Mouse (Mus musculus) E14TG2a.4 (cell line): ENCODE data around the gene Gpr83.

Experiments
- H3K27me3 ChIP-seq: 2 replicates; pipeline ENCODE4 v1.6.1; 2014; ENCODE audit warnings: low read length, control low read depth; ENCODE audit not compliant: insufficient read depth
- H3K36me3 ChIP-seq: 2 replicates; pipeline ENCODE4 v1.6.1; 2014; ENCODE audit warnings: low read length, control low read depth; ENCODE audit not compliant: insufficient read depth
- H3K4me1 ChIP-seq: replicated peaks from 2 replicates; pipeline ENCODE4 v1.6.1; 2014; ENCODE audit warnings: low read depth, low read length, control low read depth
- H3K4me3 ChIP-seq: replicated peaks from 2 replicates; pipeline ENCODE4 v1.5.1; 2014; ENCODE audit warnings: mild to moderate bottlenecking, low read length
- H3K9me3 ChIP-seq: 2 replicates; pipeline ENCODE4 v1.6.1; 2014; ENCODE audit warnings: low read length, control low read depth
- CTCF ChIP-seq: conservative IDR thresholded peaks from 2 replicates; pipeline ENCODE4 v1.5.1; 2014; ENCODE audit warnings: low read length
- NANOG ChIP-seq: IDR thresholded peaks from 2 replicates; pipeline ENCODE4 v1.6.1; 2014; ENCODE audit warnings: borderline replicate concordance, low read length, mixed read lengths
- POU5F1 ChIP-seq: IDR thresholded peaks from 2 replicates; pipeline ENCODE4 v1.6.1; 2014; ENCODE audit warnings: low read length, borderline replicate concordance

The Gpr83 gene

DNA sequence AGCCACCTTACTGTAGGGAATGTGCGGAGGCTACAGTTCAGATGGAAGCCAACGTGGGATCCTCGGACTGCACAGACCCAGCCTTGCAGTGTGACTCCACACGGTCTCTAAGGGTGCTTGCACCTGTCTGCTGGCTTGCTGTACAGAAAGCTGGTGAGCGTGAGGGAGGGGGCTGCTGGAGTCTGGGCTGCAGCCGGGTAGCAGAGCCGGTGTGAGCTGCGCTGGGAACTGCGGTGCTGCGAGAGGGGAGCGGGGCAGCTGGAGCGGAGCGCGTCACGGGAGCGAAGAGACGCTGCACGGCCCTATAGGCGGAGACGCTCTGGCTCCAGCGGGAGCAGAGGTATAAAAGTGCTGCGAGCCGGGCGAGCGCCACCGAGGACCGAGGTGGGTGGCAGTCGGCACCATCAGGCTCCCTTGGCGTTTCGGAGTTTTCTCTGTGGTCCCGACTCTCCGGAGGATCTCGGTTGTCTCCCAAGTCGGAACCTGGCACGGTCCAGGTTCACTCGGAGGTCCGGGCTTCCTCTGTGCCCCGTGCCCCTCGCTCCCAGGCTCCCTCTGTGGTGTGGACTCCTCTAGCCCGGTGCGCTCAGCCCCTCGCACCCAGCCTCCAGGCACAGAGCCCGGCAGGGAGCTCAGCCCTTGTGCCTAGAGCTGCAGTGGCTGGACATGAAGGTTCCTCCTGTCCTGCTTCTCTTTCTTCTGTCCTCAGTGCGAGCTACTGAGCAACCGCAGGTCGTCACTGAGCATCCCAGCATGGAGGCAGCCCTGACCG is at the start of gene Gpr83:
TSS of gene Gpr83 (plus strand) at position 343 of the 772 bp plus-strand sequence.
- H3K36me3 ChIP-seq: no peaks in the 10 kb centered on the region
- TF ChIP-seq POU5F1: no peak
- no peak for TF ChIP-seq CTCF
- TF ChIP-seq NANOG: no peak
- peaks cover 47% of the 10 kb centered on the region for H3K4me1 ChIP-seq
- H3K4me3 ChIP-seq: peak within 1 kb of the TSS; percentile 76
- H3K9me3 ChIP-seq: no peaks in the 10 kb centered on the region
- peaks cover 88% of the 10 kb centered on the region for H3K27me3 ChIP-seq

DNA sequence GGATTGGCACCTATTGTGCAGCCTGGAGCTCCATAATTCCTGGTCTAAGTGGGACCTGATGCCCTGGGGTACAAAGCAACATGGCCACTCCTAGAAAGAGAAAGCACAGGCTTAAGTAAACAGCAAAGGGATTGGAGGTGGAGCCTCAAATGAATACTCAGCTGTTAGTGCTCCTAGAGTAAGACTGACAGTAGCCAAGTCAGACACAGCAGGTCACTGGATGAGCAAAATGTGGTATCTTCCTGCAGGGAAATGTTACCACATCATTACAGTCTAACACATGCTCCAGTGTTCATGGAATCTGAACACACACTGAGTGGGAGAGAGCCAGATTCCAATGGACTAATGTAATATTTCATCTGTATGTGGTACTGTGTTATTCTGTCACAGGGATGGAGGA is 38.6 kb upstream of the Gpr83 start:
- peaks cover 93% of the 10 kb centered on the region for H3K36me3 ChIP-seq
- H3K4me1 ChIP-seq: peaks cover 10% of the 10 kb centered on the region
- H3K4me3 ChIP-seq: no peak overlapping the region
- TF ChIP-seq POU5F1 (no peak), CTCF (no peak), NANOG (no peak)
- H3K9me3 ChIP-seq: no peaks in the 10 kb centered on the region
- H3K27me3 ChIP-seq: no peaks in the 10 kb centered on the region

DNA sequence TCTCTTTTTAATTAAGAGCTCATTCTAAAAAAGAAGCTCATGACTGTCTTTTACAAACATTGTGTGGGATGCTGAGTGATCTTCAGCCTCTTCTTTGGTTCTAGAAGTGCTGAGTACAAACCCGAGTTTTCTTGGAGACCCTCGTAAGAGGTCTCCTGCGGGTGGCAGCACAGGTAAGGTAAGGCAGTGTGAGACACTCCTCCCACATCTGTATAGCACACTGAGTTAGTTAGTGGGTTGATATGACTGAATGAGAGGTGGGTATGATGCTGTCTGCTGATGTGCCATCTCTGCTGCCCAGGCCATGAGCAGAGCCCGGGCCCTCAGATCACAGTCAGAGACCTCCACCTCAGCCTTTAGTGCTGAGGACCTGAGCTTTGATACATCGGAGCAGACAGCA is 35.2 kb upstream of the Gpr83 start:
- TF ChIP-seq POU5F1: no peak
- no peak for TF ChIP-seq CTCF
- TF ChIP-seq NANOG: no peak
- no peaks in the 10 kb centered on the region for H3K27me3 ChIP-seq
- peaks cover 10% of the 10 kb centered on the region for H3K4me1 ChIP-seq
- H3K36me3 ChIP-seq: peaks cover 89% of the 10 kb centered on the region
- no peak overlapping the region for H3K4me3 ChIP-seq
- H3K9me3 ChIP-seq: no peaks in the 10 kb centered on the region

GRCm38 (mm10) chr9:14827875-14828274 is 32.1 kb upstream of the Gpr83 start:
- H3K9me3 ChIP-seq: no peaks in the 10 kb centered on the region
- TF ChIP-seq NANOG (no peak), CTCF (no peak), POU5F1 (no peak)
- peaks cover 10% of the 10 kb centered on the region for H3K4me1 ChIP-seq
- peaks cover 89% of the 10 kb centered on the region for H3K36me3 ChIP-seq
- H3K4me3 ChIP-seq: no peak overlapping the region
- no peaks in the 10 kb centered on the region for H3K27me3 ChIP-seq

DNA sequence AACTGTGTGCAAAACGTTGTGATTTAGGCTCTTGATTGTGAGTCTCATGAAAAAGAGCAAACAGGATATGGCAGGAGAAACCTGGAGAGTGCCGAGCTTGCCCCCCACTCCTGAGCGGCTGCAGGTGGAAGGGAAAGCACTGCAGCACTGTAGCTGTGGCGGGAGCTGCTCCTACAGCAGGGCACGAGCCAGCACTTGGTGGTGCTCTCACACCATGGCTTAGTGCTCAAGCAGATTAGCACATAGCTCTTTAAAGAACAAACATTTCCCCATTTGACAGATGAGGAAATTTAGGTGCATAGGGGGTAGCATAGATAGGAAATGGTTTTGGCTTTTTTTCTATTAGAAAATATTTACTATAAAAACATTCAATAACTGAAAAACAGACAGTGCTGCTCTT is 28.0 kb upstream of the Gpr83 start:
- no peak for TF ChIP-seq NANOG
- no peak for TF ChIP-seq POU5F1
- no peak for TF ChIP-seq CTCF
- Histone ChIP-seq H3K9me3 (no peaks in the 10 kb centered on the region), H3K4me3 (no peak overlapping the region), H3K36me3 (peaks cover 92% of the 10 kb centered on the region), H3K4me1 (no peaks in the 10 kb centered on the region), H3K27me3 (no peaks in the 10 kb centered on the region)

DNA sequence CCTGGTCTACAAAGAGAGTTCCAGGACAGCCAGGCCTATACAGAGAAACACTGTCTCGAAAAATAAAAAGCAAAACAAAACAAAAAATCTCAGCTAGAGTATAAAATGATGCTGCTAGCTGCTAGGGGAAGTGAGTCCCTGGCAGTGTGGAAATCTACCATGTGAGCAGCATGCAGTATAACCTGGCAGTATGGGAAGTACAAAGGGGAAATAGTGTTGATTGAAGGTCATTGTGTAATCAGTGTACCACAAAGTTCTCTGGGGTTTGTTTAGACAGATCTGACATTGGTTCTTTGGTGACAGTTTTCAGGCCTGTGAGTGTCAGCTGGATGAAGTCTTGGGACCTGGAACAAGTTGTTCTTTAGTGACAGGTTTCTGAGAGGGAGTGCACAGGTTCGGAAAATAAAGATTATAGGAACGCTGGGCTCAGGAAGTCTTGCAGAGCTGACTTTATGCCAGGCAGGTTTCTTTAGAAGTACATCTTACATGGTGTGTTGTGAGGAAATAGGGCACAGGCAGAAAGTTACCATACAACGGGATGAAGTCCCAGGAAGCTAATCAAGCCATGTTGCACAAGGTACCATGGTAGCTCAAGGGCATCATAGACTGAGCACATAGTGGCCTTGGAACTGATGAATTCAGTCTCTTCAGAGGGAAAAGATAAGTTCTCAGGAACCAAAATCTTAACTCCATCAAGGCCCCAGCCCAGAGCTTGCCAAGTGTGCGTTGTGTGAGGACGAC is 24.5 kb upstream of the Gpr83 start:
- Histone ChIP-seq H3K9me3 (no peaks in the 10 kb centered on the region), H3K4me1 (no peaks in the 10 kb centered on the region), H3K36me3 (peaks cover 66% of the 10 kb centered on the region), H3K4me3 (no peak overlapping the region), H3K27me3 (no peaks in the 10 kb centered on the region)
- TF ChIP-seq NANOG (no peak), POU5F1 (no peak), CTCF (no peak)

- TF ChIP-seq NANOG (no peak), CTCF (no peak), POU5F1 (no peak)
- H3K36me3 ChIP-seq: peaks cover 26% of the 10 kb centered on the region
- peaks cover 7% of the 10 kb centered on the region for H3K27me3 ChIP-seq
- H3K4me1 ChIP-seq: peaks cover 9% of the 10 kb centered on the region; the same call in 1 of the 2 replicates
- H3K9me3 ChIP-seq: peaks cover 4% of the 10 kb centered on the region; the same call in 1 of the 2 replicates
- no peak overlapping the region for H3K4me3 ChIP-seq
Observed at GRCm38 (mm10) chr9:14839527-14839926, 20.5 kb upstream of the Gpr83 start.

DNA sequence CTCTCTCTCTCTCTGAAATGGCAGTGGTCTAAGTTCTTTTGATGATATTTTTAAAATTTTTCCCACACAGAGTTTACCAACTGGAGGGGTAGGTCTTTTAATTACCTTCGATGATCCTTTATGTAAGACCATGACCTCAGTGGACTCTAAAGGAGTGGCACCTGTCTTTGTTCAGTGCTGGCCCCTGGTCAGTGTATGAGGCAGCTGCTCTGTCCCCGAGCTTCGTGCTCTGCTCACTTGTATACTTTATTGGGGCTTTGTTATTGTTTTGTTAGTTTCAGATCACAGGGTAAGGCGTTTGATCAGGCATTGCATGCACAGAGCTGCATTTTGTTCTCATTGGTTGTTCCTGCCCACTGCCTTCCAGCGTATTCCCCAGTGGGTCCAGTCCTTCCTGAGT is 20.0 kb upstream of the Gpr83 start:
- peaks cover 11% of the 10 kb centered on the region for H3K27me3 ChIP-seq
- peaks cover 8% of the 10 kb centered on the region; the same call in 1 of the 2 replicates for H3K9me3 ChIP-seq
- peaks cover 22% of the 10 kb centered on the region for H3K36me3 ChIP-seq
- TF ChIP-seq NANOG (no peak), POU5F1 (no peak), CTCF (no peak)
- no peak overlapping the region for H3K4me3 ChIP-seq
- H3K4me1 ChIP-seq: peaks cover 9% of the 10 kb centered on the region; the same call in 1 of the 2 replicates
